Mouse (Mus musculus) limb, embryonic 10.5 days (tissue): ENCODE data around the gene Atm. TPM values are rescaled to one million over a fixed set of nuclear protein-coding genes. Genes with fewer than 3 reads are reported as not detected.

ENCODE experiments used
- DNase-seq: peaks from one replicate; pipeline ENCODE4 v3.0.0-alpha.2; 2017; ENCODE audit warnings: low spot score
- H3K27ac ChIP-seq: fragments of 300-500 bp; sonication (generic); 2 replicates; pipeline ENCODE4 v1.5.1; 2016; ENCODE audit warnings: mild to moderate bottlenecking
- H3K27me3 ChIP-seq: fragments of 300-500 bp; sonication (generic); 2 replicates; pipeline ENCODE4 v1.6.1; 2016; ENCODE audit warnings: low read depth, mild to moderate bottlenecking; ENCODE audit not compliant: poor library complexity, severe bottlenecking
- H3K36me3 ChIP-seq: fragments of 300-500 bp; sonication (generic); 2 replicates; pipeline ENCODE4 v1.6.1; 2016; ENCODE audit warnings: mild to moderate bottlenecking, moderate library complexity
- H3K4me1 ChIP-seq: fragments of 300-500 bp; sonication (generic); 2 replicates; pipeline ENCODE4 v1.6.1; 2016
- H3K4me3 ChIP-seq: fragments of 300-500 bp; sonication (generic); 2 replicates; pipeline ENCODE4 v1.5.1; 2016; ENCODE audit warnings: mild to moderate bottlenecking, moderate library complexity
- H3K9me3 ChIP-seq: fragments of 300-500 bp; sonication (generic); replicated peaks from 2 replicates; pipeline ENCODE4 v1.6.1; 2016; ENCODE audit warnings: mild to moderate bottlenecking
- WGBS: fragments of 180-500 bp; shearing (Covaris S2); methylation state at CpG from one replicate; pipeline ENCODE4 v1.1.7; 2016; 5-methylcytosine and 5-hydroxymethylcytosine counted together
- polyA plus RNA-seq: library from polyadenylated mRNA; unstranded; fragments of >200 nt; fragmentation: Nextera tagmentation; extraction: Ambion mirVana; gene quantifications from 2 replicates; pipeline ENCODE4 v1.2.1, GENCODE M21; 2016

Atm gene
- polyA plus RNA-seq, 1 experiment from 2014 or later, result 18.3 TPM

GRCm38 (mm10) chr9:53472806-53473518 is 63.6 kb downstream of the Atm start:
- 93% methylated on average over 9 of the region's 9 CpGs for WGBS
- no peak for DNase-seq
- H3K4me3 ChIP-seq, result no peak overlapping the region
- H3K9me3 ChIP-seq, result no peaks in the 10 kb centered on the region
- no peaks in the 10 kb centered on the region for H3K4me1 ChIP-seq
- peaks cover 47% of the 10 kb centered on the region for H3K36me3 ChIP-seq
- no peaks in the 10 kb centered on the region for H3K27me3 ChIP-seq
- H3K27ac ChIP-seq, result no peak overlapping the region

- WGBS, result 94% methylated on average over 2 of the region's 2 CpGs
- Histone ChIP-seq H3K4me3 (no peak overlapping the region), H3K36me3 (peaks cover 77% of the 10 kb centered on the region), H3K4me1 (no peaks in the 10 kb centered on the region), H3K27ac (no peak overlapping the region), H3K9me3 (no peaks in the 10 kb centered on the region), H3K27me3 (no peaks in the 10 kb centered on the region)
- no peak for DNase-seq
These were observed 84.5 kb downstream of the Atm start for GRCm38 (mm10) chr9:53452038-53452437.

GRCm38 (mm10) chr9:53450609-53451008 is 85.9 kb downstream of the Atm start:
- WGBS, result 95% methylated on average over 1 of the region's 1 CpGs
- no peak overlapping the region for H3K27ac ChIP-seq
- H3K9me3 ChIP-seq, result no peaks in the 10 kb centered on the region
- H3K4me3 ChIP-seq, result no peak overlapping the region
- H3K27me3 ChIP-seq, result no peaks in the 10 kb centered on the region
- DNase-seq, result no peak
- peaks cover 75% of the 10 kb centered on the region for H3K36me3 ChIP-seq
- H3K4me1 ChIP-seq, result no peaks in the 10 kb centered on the region

- 93% methylated on average over 14 of the region's 14 CpGs for WGBS
- Histone ChIP-seq H3K4me1 (no peaks in the 10 kb centered on the region), H3K36me3 (peaks cover 31% of the 10 kb centered on the region)
These were observed 100.5 kb downstream of the Atm start for GRCm38 (mm10) chr9:53435830-53436570.

GRCm38 (mm10) chr9:53427638-53428037 is 108.9 kb downstream of the Atm start:
- Histone ChIP-seq H3K9me3 (no peaks in the 10 kb centered on the region), H3K27ac (no peak overlapping the region), H3K27me3 (no peaks in the 10 kb centered on the region), H3K4me3 (no peak overlapping the region), H3K36me3 (no peaks in the 10 kb centered on the region), H3K4me1 (no peaks in the 10 kb centered on the region)
- no peak for DNase-seq
- 62% methylated on average over 3 of the region's 3 CpGs for WGBS

More at GRCm38 (mm10) chr9:53435830-53436570, 100.5 kb downstream of the Atm start:
- no peak overlapping the region for H3K4me3 ChIP-seq
- no peak for DNase-seq
- H3K27me3 ChIP-seq, result no peaks in the 10 kb centered on the region
- no peaks in the 10 kb centered on the region for H3K9me3 ChIP-seq
- H3K27ac ChIP-seq, result no peak overlapping the region

- Histone ChIP-seq H3K36me3 (no peaks in the 10 kb centered on the region), H3K27me3 (no peaks in the 10 kb centered on the region), H3K4me1 (no peaks in the 10 kb centered on the region), H3K4me3 (no peak overlapping the region), H3K9me3 (no peaks in the 10 kb centered on the region), H3K27ac (no peak overlapping the region)
- WGBS, result 89% methylated on average over 3 of the region's 3 CpGs
- no peak for DNase-seq
These were observed 109.8 kb downstream of the Atm start for GRCm38 (mm10) chr9:53426726-53427125.

GRCm38 (mm10) chr9:53422133-53422896 is 114.2 kb downstream of the Atm start:
- Histone ChIP-seq H3K27me3 (no peaks in the 10 kb centered on the region), H3K27ac (no peak overlapping the region), H3K4me1 (no peaks in the 10 kb centered on the region), H3K36me3 (no peaks in the 10 kb centered on the region), H3K4me3 (no peak overlapping the region), H3K9me3 (no peaks in the 10 kb centered on the region; the same call in 1 of the 2 replicates)
- 70% methylated on average over 9 of the region's 9 CpGs for WGBS
- DNase-seq, result no peak

- no peaks in the 10 kb centered on the region for H3K36me3 ChIP-seq
- H3K27me3 ChIP-seq, result no peaks in the 10 kb centered on the region
- no peak overlapping the region for H3K4me3 ChIP-seq
- peaks cover 10% of the 10 kb centered on the region for H3K4me1 ChIP-seq
- 79% methylated on average over 3 of the region's 3 CpGs for WGBS
- DNase-seq, result no peak
- no peaks in the 10 kb centered on the region for H3K9me3 ChIP-seq
- H3K27ac ChIP-seq, result no peak overlapping the region
These were observed 127.1 kb downstream of the Atm start for GRCm38 (mm10) chr9:53409427-53409826.

- Histone ChIP-seq H3K4me3 (no peak overlapping the region), H3K36me3 (no peaks in the 10 kb centered on the region), H3K9me3 (no peaks in the 10 kb centered on the region), H3K27me3 (no peaks in the 10 kb centered on the region), H3K27ac (no peak overlapping the region), H3K4me1 (peaks cover 10% of the 10 kb centered on the region)
- no peak for DNase-seq
- WGBS, result 84% methylated on average over 2 of the region's 2 CpGs
These were observed 127.6 kb downstream of the Atm start for GRCm38 (mm10) chr9:53408953-53409361.

- H3K9me3 ChIP-seq, result no peaks in the 10 kb centered on the region
- no peak overlapping the region for H3K4me3 ChIP-seq
- H3K27me3 ChIP-seq, result no peaks in the 10 kb centered on the region
- peaks cover 10% of the 10 kb centered on the region for H3K4me1 ChIP-seq
- 82% methylated on average over 4 of the region's 4 CpGs for WGBS
- H3K36me3 ChIP-seq, result no peaks in the 10 kb centered on the region
- no peak overlapping the region for H3K27ac ChIP-seq
- no peak for DNase-seq
These were observed 128.0 kb downstream of the Atm start for GRCm38 (mm10) chr9:53408548-53408947.

GRCm38 (mm10) chr9:53404753-53405722 is 131.5 kb downstream of the Atm start:
- no peaks in the 10 kb centered on the region for H3K36me3 ChIP-seq
- peak overlapping the region; percentile 87 for H3K27ac ChIP-seq
- peak; percentile 85 for DNase-seq
- H3K9me3 ChIP-seq, result no peaks in the 10 kb centered on the region
- H3K4me3 ChIP-seq, result peak overlapping the region; percentile 53
- WGBS, result 27% methylated on average over 21 of the region's 21 CpGs
- H3K4me1 ChIP-seq, result peaks cover 25% of the 10 kb centered on the region
- no peaks in the 10 kb centered on the region for H3K27me3 ChIP-seq
